Mouse (Mus musculus) monocyte, adult 5-6 weeks (primary cell): ENCODE results near the gene Lzts3. TPM values are rescaled to one million over a fixed set of nuclear protein-coding genes. Genes with fewer than 3 reads are reported as not detected.

Experiments used
- ATAC-seq: fragments of 153-309, 156-312 bp; replicated peaks from 2 replicates; pipeline ENCODE4 v1.8.0; 2017; ENCODE audit warnings: mild to moderate bottlenecking; ENCODE audit not compliant: low TSS enrichment, insufficient number of reproducible peaks, severe bottlenecking, poor library complexity, low FRiP score
- total RNA-seq: library from RNA; stranded (forward); fragments of 200-1000, 200-491, 200-594 nt; gene quantifications from 3 replicates; pipeline ENCODE4 v1.2.3, GENCODE M21; 2017

Gene Lzts3
- total RNA-seq, 1 experiment from 2014 or later, result 0.95 TPM

DNA sequence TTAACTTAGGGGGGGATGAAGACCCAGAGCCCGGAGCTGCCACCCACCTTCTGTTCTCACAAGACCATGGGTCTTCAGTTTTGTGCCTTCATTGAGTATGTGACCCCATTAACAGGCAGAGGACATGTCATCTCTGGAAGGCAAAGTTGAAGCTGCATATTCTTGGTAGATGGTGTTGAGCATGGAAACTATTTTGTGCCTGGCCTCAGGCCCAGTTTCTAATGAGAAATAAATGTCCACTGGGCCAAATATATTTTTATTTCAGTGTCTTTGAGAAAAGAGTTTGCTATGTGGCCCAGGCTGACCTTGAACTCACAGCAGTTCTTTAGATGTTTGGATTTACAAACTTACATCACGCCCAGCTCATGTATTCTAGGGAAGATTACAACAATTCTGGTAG is 52.8 kb downstream of the Lzts3 start:
- ATAC-seq, result no peak

DNA sequence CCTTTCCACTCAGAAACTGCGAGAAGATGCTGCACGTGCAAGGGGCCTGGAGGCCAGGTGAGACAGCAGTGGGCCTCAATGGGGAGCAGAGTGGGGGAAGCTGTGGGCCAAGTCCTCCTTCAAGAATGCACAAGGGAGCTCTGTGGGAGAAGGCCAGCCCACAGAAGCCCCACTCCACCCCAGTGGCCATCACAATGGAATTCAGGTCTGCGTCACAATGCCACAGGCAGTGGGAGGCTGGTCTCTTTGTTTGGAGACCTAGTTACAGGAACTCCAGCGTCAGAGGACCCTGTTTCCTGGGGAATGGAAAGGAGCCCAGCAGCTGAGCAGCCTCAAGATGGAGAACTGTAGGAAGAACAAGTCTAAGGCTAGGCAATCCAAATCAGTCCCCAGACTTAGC is 53.4 kb downstream of the Lzts3 start:
- ATAC-seq, result no peak

DNA sequence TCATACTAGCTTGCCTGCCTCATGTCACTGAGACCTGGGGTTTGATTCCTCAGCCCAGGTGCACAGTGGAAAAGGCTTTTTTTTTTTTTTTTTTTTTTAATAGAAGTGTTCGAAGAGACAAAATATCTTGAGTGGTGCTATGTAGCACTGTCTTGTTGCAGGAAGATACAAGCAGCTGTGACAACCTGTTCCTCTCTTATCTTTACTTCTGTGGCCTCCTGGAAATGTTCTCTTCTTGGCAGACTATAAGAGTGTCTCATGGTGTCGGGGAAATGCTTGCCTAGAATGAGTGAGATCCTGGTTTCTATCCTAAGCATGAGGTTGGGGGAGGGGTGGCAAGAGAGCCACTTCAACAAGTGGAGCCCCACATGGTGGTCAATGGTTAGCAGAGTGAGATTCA is 54.2 kb downstream of the Lzts3 start:
- no peak for ATAC-seq

DNA sequence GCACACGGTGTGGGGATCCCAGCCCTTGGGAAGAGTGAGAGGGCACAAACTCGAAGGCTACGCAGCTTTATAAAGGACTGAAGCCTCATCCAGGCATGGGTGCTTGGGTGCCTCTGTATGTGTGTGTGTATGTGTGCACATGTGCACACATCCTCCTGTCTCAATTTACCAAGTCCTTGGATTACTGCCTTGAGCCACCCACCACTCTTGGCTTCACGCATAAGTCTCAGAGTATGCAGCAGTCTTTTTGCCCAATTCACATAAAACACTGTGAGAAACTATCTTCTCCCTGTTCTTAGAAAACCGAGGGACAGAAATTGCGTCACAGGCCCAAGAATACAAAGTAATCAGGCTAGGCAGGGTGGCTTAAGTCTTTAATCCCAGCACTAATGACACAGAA is 56.6 kb downstream of the Lzts3 start:
- ATAC-seq, result no peak

DNA sequence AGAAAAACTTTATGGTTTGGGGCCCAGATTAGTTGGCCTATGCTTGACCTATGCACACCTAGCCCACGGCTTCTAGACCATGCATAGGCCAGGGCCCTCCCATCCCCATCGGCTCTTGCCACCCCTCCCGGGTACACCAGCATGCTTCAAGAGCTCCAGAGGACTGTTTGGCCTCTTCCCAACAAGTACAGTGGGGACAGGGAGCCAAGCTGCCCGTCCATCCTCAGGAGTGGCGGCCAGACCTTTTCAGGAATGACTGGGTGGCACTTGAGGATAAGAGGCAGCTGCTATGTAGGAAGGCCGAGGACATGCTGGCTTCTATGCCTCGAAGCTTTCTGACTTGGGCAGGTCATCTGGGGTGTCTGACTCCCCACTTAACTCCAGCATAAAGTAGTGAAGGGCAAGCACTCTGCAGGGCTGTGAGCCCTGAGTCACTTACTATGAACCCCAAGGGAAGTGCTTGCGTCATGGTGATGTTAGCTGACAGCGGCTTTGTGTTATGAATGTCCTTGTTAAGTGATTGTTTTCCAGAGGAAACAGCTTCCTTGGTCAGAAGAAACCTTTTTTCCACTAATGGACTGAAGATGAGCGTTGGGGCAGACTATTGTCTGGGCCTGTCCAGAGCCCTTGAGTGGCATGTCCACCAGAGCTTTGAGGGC is 58.6 kb downstream of the Lzts3 start:
- ATAC-seq, result no peak

Other genes with a start within 250 kb of the Lzts3 start
- 0.19 to 0.67 TPM in 2 of 3 replicates, not detected in the other for gene Cpxm1, start 245.2 kb downstream of the Lzts3 start, total RNA-seq
- not detected in 3 replicates for gene Gm28372, start 237.6 kb downstream of the Lzts3 start, total RNA-seq
- not detected in 3 replicates for gene 1700020A23Rik, start 237.5 kb downstream of the Lzts3 start, total RNA-seq
- gene Tmem239, start 236.3 kb downstream of the Lzts3 start, total RNA-seq, result not detected in 3 replicates
- 199 to 267 TPM (median 223 TPM) in 3 replicates for gene Vps16, start 218.5 kb downstream of the Lzts3 start, total RNA-seq
- gene Pced1a, start 218.1 kb downstream of the Lzts3 start, total RNA-seq, result 20.8 to 40.3 TPM (median 22.5 TPM) in 3 replicates
- gene Ptpra, start 192.5 kb downstream of the Lzts3 start, total RNA-seq, result 103 to 177 TPM (median 151 TPM) in 3 replicates
- gene Mrps26, start 79.1 kb downstream of the Lzts3 start, total RNA-seq, result 12.2 to 32.6 TPM (median 25.0 TPM) in 3 replicates
- not detected in 3 replicates for gene Oxt, start 66.6 kb downstream of the Lzts3 start, total RNA-seq
- not detected in 3 replicates for gene Avp, start 60.2 kb downstream of the Lzts3 start, total RNA-seq
- 5.1 to 10.8 TPM (median 9.0 TPM) in 3 replicates for gene Fastkd5, start 12.8 kb downstream of the Lzts3 start, total RNA-seq
- gene Ubox5, start 12.8 kb downstream of the Lzts3 start, total RNA-seq, result 2.9 to 5.1 TPM (median 3.5 TPM) in 3 replicates
- 79.9 to 114 TPM (median 86.8 TPM) in 3 replicates for gene Ddrgk1, start 21.9 kb upstream of the Lzts3 start, total RNA-seq
- 33.0 to 47.1 TPM (median 41.8 TPM) in 3 replicates for gene Itpa, start 24.8 kb upstream of the Lzts3 start, total RNA-seq
- not detected in 3 replicates for gene Slc4a11, start 54.7 kb upstream of the Lzts3 start, total RNA-seq